Mouse (Mus musculus): Measurements from ENCODE around the gene Gli3.

The Gli3 gene

GRCm38 (mm10) chr13:15495820-15496219, 32.8 kb downstream of the Gli3 start:
- no peak for DNase-seq

- DNase-seq, result no peak
Measured at GRCm38 (mm10) chr13:15498338-15498737, 35.3 kb downstream of the Gli3 start.

- DNase-seq, result no peak
Measured at GRCm38 (mm10) chr13:15510925-15511324, 47.9 kb downstream of the Gli3 start.

GRCm38 (mm10) chr13:15513114-15513513, 50.1 kb downstream of the Gli3 start:
- DNase-seq, result no peak

GRCm38 (mm10) chr13:15514082-15514481, 51.0 kb downstream of the Gli3 start:
- no peak for DNase-seq

- DNase-seq, result no peak
Measured at GRCm38 (mm10) chr13:15517048-15517760, 54.2 kb downstream of the Gli3 start.

GRCm38 (mm10) chr13:15520353-15520752, 57.3 kb downstream of the Gli3 start:
- DNase-seq, result peak in 1 of 2 experiments; percentile 24

GRCm38 (mm10) chr13:15522153-15522552, 59.1 kb downstream of the Gli3 start:
- no peak for DNase-seq

GRCm38 (mm10) chr13:15524208-15524607, 61.2 kb downstream of the Gli3 start:
- DNase-seq, result no peak

GRCm38 (mm10) chr13:15526691-15527090, 63.7 kb downstream of the Gli3 start:
- no peak for DNase-seq

- no peak for DNase-seq
Measured at GRCm38 (mm10) chr13:15531568-15531967, 68.5 kb downstream of the Gli3 start.

GRCm38 (mm10) chr13:15537206-15537605, 74.2 kb downstream of the Gli3 start:
- no peak for DNase-seq

GRCm38 (mm10) chr13:15537611-15538010, 74.6 kb downstream of the Gli3 start:
- no peak for DNase-seq

GRCm38 (mm10) chr13:15538389-15538788, 75.4 kb downstream of the Gli3 start:
- DNase-seq, result no peak

GRCm38 (mm10) chr13:15542053-15542452, 79.0 kb downstream of the Gli3 start:
- no peak for DNase-seq

GRCm38 (mm10) chr13:15543169-15543887, 80.3 kb downstream of the Gli3 start:
- DNase-seq, result no peak

GRCm38 (mm10) chr13:15543888-15544640, 81.0 kb downstream of the Gli3 start:
- no peak for DNase-seq

- no peak for DNase-seq
Measured at GRCm38 (mm10) chr13:15545346-15545896, 82.4 kb downstream of the Gli3 start.

- no peak for DNase-seq
Measured at GRCm38 (mm10) chr13:15546258-15546657, 83.2 kb downstream of the Gli3 start.

- DNase-seq, result no peak
Measured at GRCm38 (mm10) chr13:15549466-15549865, 86.4 kb downstream of the Gli3 start.

GRCm38 (mm10) chr13:15550027-15550602, 87.1 kb downstream of the Gli3 start:
- no peak for DNase-seq

- no peak for DNase-seq
Measured at GRCm38 (mm10) chr13:15550731-15551130, 87.7 kb downstream of the Gli3 start.

- DNase-seq, result no peak
Measured at GRCm38 (mm10) chr13:15552009-15552408, 89.0 kb downstream of the Gli3 start.

Data from lung, postnatal 4 days (tissue).